Mouse (Mus musculus) forebrain, embryonic 13.5 days (tissue): ENCODE measurements at regions not wholly inside any gene's neighbourhood (a gene's known extent, or its start where the extent isn't known, plus 50 kb on each side); places are given as distances from the start of the nearest gene placed in this dataset.

Experiments
- ATAC-seq: fragments of 200-750 bp; cut with Nextera tagmentation; 2 replicates; pipeline ENCODE4 v1.8.0; 2017
- H3K27ac ChIP-seq: fragments of 300-500 bp; sonication (generic); 2 replicates; pipeline ENCODE4 v1.5.1; 2015; ENCODE audit warnings: inconsistent platforms, mild to moderate bottlenecking, moderate library complexity
- H3K27me3 ChIP-seq: fragments of 300-500 bp; sonication (generic); 2 replicates; pipeline ENCODE4 v1.6.1; 2015; ENCODE audit warnings: mild to moderate bottlenecking, inconsistent platforms
- H3K36me3 ChIP-seq: fragments of 300-500 bp; sonication (generic); 2 replicates; pipeline ENCODE4 v1.6.1; 2015; ENCODE audit warnings: mild to moderate bottlenecking, inconsistent platforms; ENCODE audit not compliant: poor library complexity, severe bottlenecking
- H3K4me1 ChIP-seq: fragments of 300-500 bp; sonication (generic); 2 replicates; pipeline ENCODE4 v1.6.1; 2015; ENCODE audit warnings: inconsistent platforms
- H3K4me2 ChIP-seq: fragments of 300-500 bp; sonication (generic); 2 replicates; pipeline ENCODE4 v1.6.1; 2015; ENCODE audit warnings: inconsistent platforms, mild to moderate bottlenecking, moderate library complexity
- H3K4me3 ChIP-seq: fragments of 300-500 bp; sonication (generic); 2 replicates; pipeline ENCODE4 v1.5.1; 2015; ENCODE audit warnings: mild to moderate bottlenecking, inconsistent platforms
- H3K9ac ChIP-seq: fragments of 300-500 bp; sonication (generic); 2 replicates; pipeline ENCODE4 v1.6.1; 2015; ENCODE audit warnings: mild to moderate bottlenecking, inconsistent platforms
- H3K9me3 ChIP-seq: fragments of 300-500 bp; sonication (generic); replicated peaks from 2 replicates; pipeline ENCODE4 v1.6.1; 2016; ENCODE audit warnings: inconsistent platforms
- WGBS: fragments of 180-500 bp; shearing (Covaris S2); methylation state at CpG from one replicate; pipeline ENCODE4 v1.1.7; 2015; 5-methylcytosine and 5-hydroxymethylcytosine counted together

- no peak for ATAC-seq
- H3K4me3 ChIP-seq = no peak overlapping the region
- WGBS = 82% methylated on average over 10 of the region's 10 CpGs
- no peak overlapping the region for H3K4me2 ChIP-seq
- H3K36me3 ChIP-seq = no peaks in the 10 kb centered on the region
- no peaks in the 10 kb centered on the region for H3K27me3 ChIP-seq
- H3K9me3 ChIP-seq = no peaks in the 10 kb centered on the region
- H3K4me1 ChIP-seq = peaks cover 4% of the 10 kb centered on the region; the same call in 1 of the 2 replicates
- H3K27ac ChIP-seq = no peak overlapping the region
- no peak overlapping the region for H3K9ac ChIP-seq
Observed at GRCm38 (mm10) chr1:190570563-190570962, 341.0 kb downstream of the Rps6kc1 start.

- H3K4me1 ChIP-seq = peaks cover 4% of the 10 kb centered on the region; the same call in 1 of the 2 replicates
- H3K27ac ChIP-seq = no peak overlapping the region
- H3K9ac ChIP-seq = no peak overlapping the region
- H3K27me3 ChIP-seq = no peaks in the 10 kb centered on the region
- ATAC-seq = no peak
- H3K4me3 ChIP-seq = no peak overlapping the region
- WGBS = 91% methylated on average over 7 of the region's 7 CpGs
- no peak overlapping the region for H3K4me2 ChIP-seq
- no peaks in the 10 kb centered on the region for H3K36me3 ChIP-seq
- H3K9me3 ChIP-seq = no peaks in the 10 kb centered on the region
Observed at GRCm38 (mm10) chr1:190566744-190567143, 344.8 kb downstream of the Rps6kc1 start.

GRCm38 (mm10) chr1:190562865-190563457 is 348.6 kb downstream of the Rps6kc1 start:
- H3K27ac ChIP-seq = no peak overlapping the region; the same call in 1 of the 2 replicates
- WGBS = 42% methylated on average over 13 of the region's 13 CpGs
- H3K4me2 ChIP-seq = no peak overlapping the region
- H3K4me1 ChIP-seq = peaks cover 7% of the 10 kb centered on the region; the same call in 1 of the 2 replicates
- no peaks in the 10 kb centered on the region for H3K36me3 ChIP-seq
- no peak overlapping the region for H3K9ac ChIP-seq
- no peaks in the 10 kb centered on the region for H3K27me3 ChIP-seq
- H3K9me3 ChIP-seq = no peaks in the 10 kb centered on the region
- ATAC-seq = no peak
- H3K4me3 ChIP-seq = no peak overlapping the region

- no peaks in the 10 kb centered on the region for H3K9me3 ChIP-seq
- no peak overlapping the region for H3K4me3 ChIP-seq
- H3K4me1 ChIP-seq = peaks cover 7% of the 10 kb centered on the region; the same call in 1 of the 2 replicates
- 49% methylated on average over 9 of the region's 9 CpGs for WGBS
- H3K27me3 ChIP-seq = no peaks in the 10 kb centered on the region
- H3K9ac ChIP-seq = no peak overlapping the region
- no peaks in the 10 kb centered on the region for H3K36me3 ChIP-seq
- no peak overlapping the region for H3K27ac ChIP-seq
- ATAC-seq = 0 out of 2 replicates have a peak, but pooled peaks have one; percentile 19
- no peak overlapping the region; the same call in 1 of the 2 replicates for H3K4me2 ChIP-seq
Observed at GRCm38 (mm10) chr1:190560086-190560485, 351.5 kb downstream of the Rps6kc1 start.

GRCm38 (mm10) chr1:190541892-190542291 is 369.7 kb downstream of the Rps6kc1 start:
- Histone ChIP-seq H3K36me3 (no peaks in the 10 kb centered on the region), H3K9ac (no peak overlapping the region), H3K27me3 (no peaks in the 10 kb centered on the region), H3K9me3 (no peaks in the 10 kb centered on the region), H3K4me3 (no peak overlapping the region), H3K4me1 (no peaks in the 10 kb centered on the region), H3K27ac (no peak overlapping the region), H3K4me2 (no peak overlapping the region)
- WGBS = 56% methylated on average over 2 of the region's 2 CpGs
- no peak for ATAC-seq

GRCm38 (mm10) chr1:190532879-190533676 is 362.6 kb upstream of the Prox1 start:
- no peaks in the 10 kb centered on the region for H3K36me3 ChIP-seq
- no peak overlapping the region for H3K4me2 ChIP-seq
- peaks cover 22% of the 10 kb centered on the region for H3K4me1 ChIP-seq
- H3K27ac ChIP-seq = no peak overlapping the region
- H3K9me3 ChIP-seq = no peaks in the 10 kb centered on the region
- H3K9ac ChIP-seq = no peak overlapping the region
- ATAC-seq = no peak; the same call in 1 of the 2 replicates
- H3K27me3 ChIP-seq = peaks cover 6% of the 10 kb centered on the region; the same call in 1 of the 2 replicates
- 16% methylated on average over 10 of the region's 10 CpGs for WGBS
- H3K4me3 ChIP-seq = no peak overlapping the region

GRCm38 (mm10) chr1:190531224-190531623 is 360.7 kb upstream of the Prox1 start:
- Histone ChIP-seq H3K36me3 (no peaks in the 10 kb centered on the region), H3K27me3 (peaks cover 11% of the 10 kb centered on the region; the same call in 1 of the 2 replicates), H3K4me2 (no peak overlapping the region), H3K4me3 (no peak overlapping the region), H3K9me3 (no peaks in the 10 kb centered on the region), H3K27ac (no peak overlapping the region), H3K4me1 (peaks cover 22% of the 10 kb centered on the region), H3K9ac (no peak overlapping the region)
- ATAC-seq = no peak
- WGBS = 92% methylated on average over 6 of the region's 6 CpGs

GRCm38 (mm10) chr1:190530079-190530478 is 359.6 kb upstream of the Prox1 start:
- Histone ChIP-seq H3K36me3 (no peaks in the 10 kb centered on the region), H3K9ac (no peak overlapping the region), H3K27me3 (peaks cover 14% of the 10 kb centered on the region; the same call in 1 of the 2 replicates), H3K4me2 (no peak overlapping the region), H3K9me3 (no peaks in the 10 kb centered on the region), H3K27ac (no peak overlapping the region), H3K4me3 (no peak overlapping the region), H3K4me1 (peaks cover 16% of the 10 kb centered on the region)
- WGBS = 84% methylated on average over 3 of the region's 3 CpGs
- ATAC-seq = no peak

GRCm38 (mm10) chr1:190527545-190528137 is 357.1 kb upstream of the Prox1 start:
- no peaks in the 10 kb centered on the region for H3K9me3 ChIP-seq
- 86% methylated on average over 7 of the region's 7 CpGs for WGBS
- peaks cover 4% of the 10 kb centered on the region; the same call in 1 of the 2 replicates for H3K4me1 ChIP-seq
- H3K4me3 ChIP-seq = no peak overlapping the region
- 0 out of 2 replicates have a peak, but pooled peaks cover 8% of the 10 kb centered on the region for H3K27me3 ChIP-seq
- H3K27ac ChIP-seq = no peak overlapping the region
- H3K4me2 ChIP-seq = no peak overlapping the region
- no peak overlapping the region for H3K9ac ChIP-seq
- ATAC-seq = no peak
- no peaks in the 10 kb centered on the region for H3K36me3 ChIP-seq

GRCm38 (mm10) chr1:190526634-190527033 is 356.1 kb upstream of the Prox1 start:
- Histone ChIP-seq H3K4me2 (no peak overlapping the region), H3K4me3 (no peak overlapping the region), H3K27ac (no peak overlapping the region), H3K9me3 (no peaks in the 10 kb centered on the region), H3K36me3 (no peaks in the 10 kb centered on the region), H3K27me3 (0 out of 2 replicates have a peak, but pooled peaks cover 8% of the 10 kb centered on the region), H3K9ac (no peak overlapping the region), H3K4me1 (no peaks in the 10 kb centered on the region)
- ATAC-seq = no peak
- WGBS = 23% methylated on average over 7 of the region's 7 CpGs

GRCm38 (mm10) chr1:190526046-190526445 is 355.5 kb upstream of the Prox1 start:
- 77% methylated on average over 6 of the region's 6 CpGs for WGBS
- no peaks in the 10 kb centered on the region for H3K4me1 ChIP-seq
- H3K9me3 ChIP-seq = no peaks in the 10 kb centered on the region
- no peak overlapping the region for H3K27ac ChIP-seq
- no peak for ATAC-seq
- no peak overlapping the region for H3K4me3 ChIP-seq
- no peaks in the 10 kb centered on the region for H3K36me3 ChIP-seq
- no peak overlapping the region for H3K4me2 ChIP-seq
- no peak overlapping the region for H3K9ac ChIP-seq
- 0 out of 2 replicates have a peak, but pooled peaks cover 8% of the 10 kb centered on the region for H3K27me3 ChIP-seq

- no peaks in the 10 kb centered on the region for H3K4me1 ChIP-seq
- H3K9me3 ChIP-seq = no peaks in the 10 kb centered on the region
- no peak for ATAC-seq
- H3K4me2 ChIP-seq = no peak overlapping the region
- no peak overlapping the region for H3K4me3 ChIP-seq
- H3K27me3 ChIP-seq = no peaks in the 10 kb centered on the region
- H3K36me3 ChIP-seq = no peaks in the 10 kb centered on the region
- no peak overlapping the region for H3K27ac ChIP-seq
- H3K9ac ChIP-seq = no peak overlapping the region
- WGBS = 89% methylated on average over 8 of the region's 8 CpGs
Observed at GRCm38 (mm10) chr1:190500106-190500505, 329.6 kb upstream of the Prox1 start.
